Comparison of ENCODE assay signal across 8 mouse cellular contexts in the genomic region with DNA sequence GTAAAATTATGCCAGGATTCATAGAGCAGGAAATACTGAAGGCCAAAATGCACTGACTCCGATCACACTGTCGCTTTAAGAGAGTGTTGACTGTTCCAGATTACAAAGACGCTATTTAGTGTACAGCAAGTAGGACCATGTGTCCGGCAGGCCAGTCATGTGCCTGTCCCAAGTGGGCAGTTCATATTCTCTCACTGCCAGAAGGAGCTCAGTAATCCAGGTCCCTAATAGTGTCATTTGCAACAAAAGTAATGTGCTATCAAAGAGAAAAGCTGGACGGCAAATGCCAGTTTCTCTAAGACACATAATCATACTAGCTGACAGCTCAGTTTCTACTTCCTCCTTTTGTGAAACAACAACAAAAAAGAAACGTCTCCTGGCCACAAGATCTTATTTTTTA. TPM values are rescaled to one million over a fixed set of nuclear protein-coding genes. Genes with fewer than 3 reads are reported as not detected.
A peak's percentile ranks its signal among the peaks of the same experiment; 100 is the strongest.
DNase-seq lines count a peak whose midpoint lies in the region; ATAC-seq and TF ChIP-seq lines count a peak whose summit lies in the region.

No protein-coding gene starts in this region.

- H3K27ac ChIP-seq in left cerebral cortex, adult 2 months, result peak overlapping the region; percentile 81
- H3K27ac ChIP-seq in forebrain, embryonic 11.5 days (ENCODE audit: low read depth, low read length), result no peak overlapping the region
- peak overlapping the region; percentile 87 for H3K27ac ChIP-seq in intestine, embryonic 15.5 days
- H3K27ac ChIP-seq in lung, embryonic 14.5 days (ENCODE audit: low read depth), result peak overlapping the region; percentile 39; the same call in 1 of the 2 replicates
- H3K27ac ChIP-seq in stomach, embryonic 15.5 days, result peak overlapping the region; percentile 79; the same call in 1 of the 2 replicates

- no peak for TF ChIP-seq CTCF in left cerebral cortex, adult 2 months (IDR thresholded peaks at IDR 0.05)
- TF ChIP-seq CTCF in lung, embryonic 14.5 days (IDR thresholded peaks at IDR 0.05; ENCODE audit: low read depth), result no peak

- peak overlapping the region; percentile 2; the same call in 1 of the 2 replicates for H3K4me2 ChIP-seq in forebrain, embryonic 11.5 days (ENCODE audit: low read depth, low read length, severe bottlenecking)
- H3K4me2 ChIP-seq in intestine, embryonic 15.5 days (replicated peaks), result peak overlapping the region; percentile 71
- H3K4me2 ChIP-seq in lung, embryonic 14.5 days, result peak overlapping the region; percentile 71
- H3K4me2 ChIP-seq in stomach, embryonic 15.5 days, result peak overlapping the region; percentile 62; the same call in 1 of the 2 replicates

- ATAC-seq in forebrain, embryonic 11.5 days (replicated peaks; ENCODE audit: low FRiP score), result no peak
- no peak for ATAC-seq in intestine, embryonic 15.5 days
- ATAC-seq in lung, embryonic 14.5 days (ENCODE audit: insufficient read depth), result no peak
- ATAC-seq in stomach, embryonic 15.5 days (ENCODE audit: insufficient read depth, low FRiP score, low read depth), result no peak

- WGBS in forebrain, embryonic 11.5 days, result 34% methylated on average over 6 of the region's 6 CpGs
- 31% methylated on average over 6 of the region's 6 CpGs for WGBS in intestine, embryonic 15.5 days
- WGBS in lung, embryonic 14.5 days, result 11% methylated on average over 6 of the region's 6 CpGs
- 30% methylated on average over 6 of the region's 6 CpGs for WGBS in stomach, embryonic 15.5 days

- intact Hi-C loops in left cerebral cortex, adult 2 months (cut with DNase I), result no loop called here

- no peaks in the 10 kb centered on the region for H3K27me3 ChIP-seq in forebrain, embryonic 11.5 days (ENCODE audit: control insufficient read depth, insufficient read depth, low read length)
- no peaks in the 10 kb centered on the region for H3K27me3 ChIP-seq in intestine, embryonic 15.5 days (replicated peaks)
- H3K27me3 ChIP-seq in lung, embryonic 14.5 days (ENCODE audit: insufficient read depth, low read length), result no peaks in the 10 kb centered on the region
- H3K27me3 ChIP-seq in stomach, embryonic 15.5 days (replicated peaks), result no peaks in the 10 kb centered on the region

- no peaks in the 10 kb centered on the region for H3K9me3 ChIP-seq in forebrain, embryonic 11.5 days (ENCODE audit: control insufficient read depth, low read length)
- no peaks in the 10 kb centered on the region for H3K9me3 ChIP-seq in intestine, embryonic 15.5 days
- no peaks in the 10 kb centered on the region for H3K9me3 ChIP-seq in lung, embryonic 14.5 days (ENCODE audit: low read depth, low read length)
- no peaks in the 10 kb centered on the region for H3K9me3 ChIP-seq in stomach, embryonic 15.5 days

- DNase-seq in left cerebral cortex, adult 2 months (ENCODE audit: extremely low spot score in 1 of 2, low spot score in 2 of 2), result no peak
- no peak for DNase-seq in left cerebral cortex, adult 11 months (ENCODE audit: low spot score)
- DNase-seq in forebrain, embryonic 11.5 days (ENCODE audit: low spot score), result no peak
- no peak for DNase-seq in lung, embryonic 14.5 days
- no peak for DNase-seq in cerebellum, postnatal 4 days (ENCODE audit: low spot score in 2 of 2)
- DNase-seq in gastrocnemius, postnatal 4 days (ENCODE audit: low spot score in 2 of 2), result no peak

- no peak overlapping the region for H3K9ac ChIP-seq in forebrain, embryonic 11.5 days (ENCODE audit: low read length)
- peak overlapping the region; percentile 2; the same call in 1 of the 2 replicates for H3K9ac ChIP-seq in intestine, embryonic 15.5 days
- no peak overlapping the region for H3K9ac ChIP-seq in lung, embryonic 14.5 days
- no peak overlapping the region for H3K9ac ChIP-seq in stomach, embryonic 15.5 days

- peaks cover 4% of the 10 kb centered on the region; the same call in 1 of the 2 replicates for H3K4me1 ChIP-seq in forebrain, embryonic 11.5 days (replicated peaks; ENCODE audit: control insufficient read depth, insufficient read depth, low read length)
- H3K4me1 ChIP-seq in intestine, embryonic 15.5 days (replicated peaks), result peaks cover 8% of the 10 kb centered on the region; the same call in 1 of the 2 replicates
- H3K4me1 ChIP-seq in lung, embryonic 14.5 days (ENCODE audit: insufficient read depth), result peaks cover 4% of the 10 kb centered on the region
- peaks cover 18% of the 10 kb centered on the region; the same call in 1 of the 2 replicates for H3K4me1 ChIP-seq in stomach, embryonic 15.5 days

- H3K4me3 ChIP-seq in left cerebral cortex, adult 2 months, result no peak overlapping the region; the same call in 1 of the 2 replicates
- no peak overlapping the region for H3K4me3 ChIP-seq in forebrain, embryonic 11.5 days (ENCODE audit: low read depth, low read length)
- H3K4me3 ChIP-seq in intestine, embryonic 15.5 days (replicated peaks), result peak overlapping the region; percentile 82
- H3K4me3 ChIP-seq in lung, embryonic 14.5 days (ENCODE audit: low read depth, low read length), result no peak overlapping the region
- H3K4me3 ChIP-seq in stomach, embryonic 15.5 days (replicated peaks), result no peak overlapping the region; the same call in 1 of the 2 replicates

- no peaks in the 10 kb centered on the region for H3K36me3 ChIP-seq in forebrain, embryonic 11.5 days (ENCODE audit: control insufficient read depth, insufficient read depth, low read length)
- H3K36me3 ChIP-seq in intestine, embryonic 15.5 days, result no peaks in the 10 kb centered on the region
- H3K36me3 ChIP-seq in lung, embryonic 14.5 days (ENCODE audit: insufficient read depth), result no peaks in the 10 kb centered on the region
- no peaks in the 10 kb centered on the region for H3K36me3 ChIP-seq in stomach, embryonic 15.5 days

RNA-seq across cellular contexts. Expression of a gene that starts 1.3 kb away (rescaled TPM):
- 100 to 1,000 TPM; 126 to 131 TPM for total RNA-seq in left cerebral cortex, adult 2 months (2021)
- polyA plus RNA-seq in forebrain, embryonic 11.5 days (2014; fragmentation: Nextera tagmentation; extraction: Ambion mirVana), result 468 and 472 TPM in 2 replicates
- 313 and 339 TPM in 2 replicates for polyA plus RNA-seq in intestine, embryonic 15.5 days (2015; fragmentation: Nextera tagmentation; extraction: Ambion mirVana)
- 266 and 268 TPM in 2 replicates for polyA plus RNA-seq in lung, embryonic 14.5 days (2014; fragmentation: Nextera tagmentation; extraction: Ambion mirVana)
- polyA plus RNA-seq in stomach, embryonic 15.5 days (2015; fragmentation: Nextera tagmentation; extraction: Ambion mirVana), result 206 and 241 TPM in 2 replicates
- 100 to 1,000 TPM; 108 to 124 TPM for total RNA-seq in gastrocnemius, postnatal 4 days (2021)

Comparison
In these comparisons a context has a peak if more than half of its experiments do, and no peak if none do; other contexts are left out.
1. H3K4me2 ChIP-seq: peak in every context shown above with its lines; median percentile 71 in intestine, embryonic 15.5 days; 71 in lung, embryonic 14.5 days; 62 in stomach, embryonic 15.5 days; 2 in forebrain, embryonic 11.5 days.